Mouse (Mus musculus) retina, adult 2 months (tissue): ENCODE results near the gene Sh3bp5.

Experiments
- DNase-seq: peaks from one replicate; pipeline ENCODE4 v3.0.0-alpha.2; 2012; ENCODE audit warnings: low read depth, low spot score

The Sh3bp5 gene

GRCm38 (mm10) chr14:31345367-31345766 is 90.5 kb downstream of the Sh3bp5 start:
- no peak for DNase-seq

- no peak for DNase-seq
Measured at GRCm38 (mm10) chr14:31343241-31343640, 92.6 kb downstream of the Sh3bp5 start.

GRCm38 (mm10) chr14:31337947-31338346 is 97.9 kb downstream of the Sh3bp5 start:
- DNase-seq, result no peak

DNA sequence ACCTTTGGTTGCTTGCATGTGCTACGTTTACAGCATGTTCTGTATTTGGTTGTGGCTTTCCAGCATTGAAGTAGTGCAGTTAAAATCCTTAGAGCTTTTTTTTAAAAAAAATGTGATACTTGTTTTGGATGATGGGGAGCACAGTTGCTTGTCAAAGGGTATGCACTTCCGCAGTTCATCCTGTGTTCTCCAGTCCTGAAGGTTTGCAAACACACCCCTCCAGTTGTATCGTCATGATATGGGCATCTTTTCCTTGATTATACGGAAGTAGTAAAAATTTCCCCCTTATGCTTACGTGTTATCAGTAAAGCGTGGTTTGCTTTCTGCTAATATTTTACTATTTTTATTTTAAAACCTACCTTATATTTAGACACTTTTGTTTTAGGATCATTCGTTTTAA is 98.5 kb downstream of the Sh3bp5 start:
- no peak for DNase-seq

GRCm38 (mm10) chr14:31336369-31337155 is 99.3 kb downstream of the Sh3bp5 start, which contains the start of gene Capn7:
Capn7 (plus strand) TSS chr14:31336638.
- peak; percentile 98 for DNase-seq

DNA sequence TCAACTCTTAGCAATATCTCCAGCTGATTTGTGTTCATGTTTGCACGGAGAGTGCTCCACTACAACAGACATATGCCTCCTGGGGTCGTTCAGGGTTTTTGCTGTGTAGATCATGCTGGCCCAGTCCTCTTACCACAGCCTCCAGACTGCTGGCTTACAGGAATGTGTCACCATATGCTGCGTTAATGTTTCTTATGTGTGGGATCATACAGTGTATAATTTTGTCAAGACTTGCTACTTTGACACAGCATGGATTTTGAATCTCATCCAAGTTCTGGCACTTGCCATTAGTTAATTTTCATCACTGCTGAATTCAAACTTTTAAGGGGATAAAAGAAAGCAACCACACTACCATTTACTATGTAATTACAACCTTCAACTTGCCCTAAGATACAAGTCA is 100.1 kb downstream of the Sh3bp5 start:
- no peak for DNase-seq

DNA sequence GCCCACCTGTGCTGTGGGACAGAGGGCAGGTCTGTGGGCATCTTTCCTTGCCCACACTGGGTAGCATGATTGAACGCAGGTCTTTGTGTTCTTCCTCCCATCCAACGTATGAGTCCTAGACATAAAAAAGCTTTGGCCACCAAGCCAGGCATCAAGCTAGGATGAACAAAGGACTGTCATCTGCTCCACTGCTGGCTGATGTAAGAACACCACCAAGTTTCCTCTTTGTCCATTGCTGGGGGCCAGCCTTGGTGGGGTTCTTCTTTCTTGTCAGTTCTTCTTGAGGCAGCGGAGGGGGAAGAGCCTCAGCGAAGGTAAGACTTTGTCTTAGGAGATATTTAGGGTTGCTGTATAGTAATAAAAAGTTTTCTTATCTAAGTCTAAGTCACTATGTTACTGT is 104.9 kb downstream of the Sh3bp5 start:
- no peak for DNase-seq

- no peak for DNase-seq
Measured at GRCm38 (mm10) chr14:31329741-31330140, 106.1 kb downstream of the Sh3bp5 start.

- no peak for DNase-seq
Measured at GRCm38 (mm10) chr14:31327681-31328080, 108.2 kb downstream of the Sh3bp5 start.

GRCm38 (mm10) chr14:31327196-31327595 is 108.7 kb downstream of the Sh3bp5 start:
- no peak for DNase-seq

DNA sequence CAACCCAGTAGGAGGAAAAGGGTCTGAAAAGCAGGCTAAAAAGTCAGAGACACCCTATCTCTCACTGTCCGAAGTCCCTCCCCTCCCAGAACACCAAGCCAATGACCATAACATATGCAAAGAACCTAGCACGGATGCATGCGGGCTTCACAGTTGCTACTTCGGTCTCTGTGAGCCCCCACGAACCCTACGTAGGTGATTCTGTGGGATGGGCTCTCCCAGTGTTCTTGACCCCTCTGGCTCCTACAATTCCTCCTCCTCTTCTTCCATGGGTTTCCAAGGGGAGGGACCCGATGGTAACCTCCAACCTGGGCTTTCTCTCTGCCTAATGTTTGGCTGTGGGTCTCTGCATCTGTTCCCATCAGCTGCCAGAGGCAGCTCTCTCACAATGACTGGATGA is 109.1 kb downstream of the Sh3bp5 start:
- no peak for DNase-seq

DNA sequence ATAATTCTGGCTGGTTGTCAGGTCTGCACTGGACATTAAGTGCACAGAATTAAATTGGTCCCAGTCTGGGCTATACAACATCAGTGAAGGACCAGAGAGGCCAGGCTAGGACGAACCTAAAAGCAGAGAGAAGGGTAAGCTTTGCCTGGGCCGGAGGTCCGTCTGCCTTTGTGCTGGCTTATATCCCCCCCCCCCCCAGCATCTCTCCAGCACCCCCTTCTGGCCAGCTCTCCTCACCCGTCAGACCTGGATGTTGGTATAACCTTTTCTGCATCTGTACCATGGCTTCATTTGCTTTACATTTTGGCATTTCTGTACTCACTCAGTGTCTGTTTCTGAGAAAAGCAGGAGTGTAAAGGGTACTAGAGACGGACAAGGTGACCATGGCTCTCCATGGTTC is 110.3 kb downstream of the Sh3bp5 start:
- no peak for DNase-seq

DNA sequence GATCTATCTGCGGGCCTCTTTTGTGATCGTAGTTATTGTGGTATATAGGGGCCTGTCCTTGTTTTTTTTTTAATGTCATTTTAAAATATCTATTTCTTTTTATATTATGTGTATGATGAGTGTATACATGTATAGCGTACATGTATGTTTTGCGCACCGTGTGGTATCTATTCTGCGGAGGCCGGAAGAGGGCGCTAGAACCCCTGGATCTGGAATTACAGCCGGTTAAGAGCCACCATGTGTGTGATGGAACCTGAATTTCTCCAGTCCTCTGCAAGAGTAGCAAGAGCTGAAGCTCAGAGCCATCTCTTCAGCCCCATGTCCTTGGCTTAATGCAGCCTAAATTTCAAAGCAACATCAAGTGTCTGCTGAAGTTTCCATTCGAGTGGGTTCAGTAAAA is 111.0 kb downstream of the Sh3bp5 start:
- DNase-seq, result no peak

DNA sequence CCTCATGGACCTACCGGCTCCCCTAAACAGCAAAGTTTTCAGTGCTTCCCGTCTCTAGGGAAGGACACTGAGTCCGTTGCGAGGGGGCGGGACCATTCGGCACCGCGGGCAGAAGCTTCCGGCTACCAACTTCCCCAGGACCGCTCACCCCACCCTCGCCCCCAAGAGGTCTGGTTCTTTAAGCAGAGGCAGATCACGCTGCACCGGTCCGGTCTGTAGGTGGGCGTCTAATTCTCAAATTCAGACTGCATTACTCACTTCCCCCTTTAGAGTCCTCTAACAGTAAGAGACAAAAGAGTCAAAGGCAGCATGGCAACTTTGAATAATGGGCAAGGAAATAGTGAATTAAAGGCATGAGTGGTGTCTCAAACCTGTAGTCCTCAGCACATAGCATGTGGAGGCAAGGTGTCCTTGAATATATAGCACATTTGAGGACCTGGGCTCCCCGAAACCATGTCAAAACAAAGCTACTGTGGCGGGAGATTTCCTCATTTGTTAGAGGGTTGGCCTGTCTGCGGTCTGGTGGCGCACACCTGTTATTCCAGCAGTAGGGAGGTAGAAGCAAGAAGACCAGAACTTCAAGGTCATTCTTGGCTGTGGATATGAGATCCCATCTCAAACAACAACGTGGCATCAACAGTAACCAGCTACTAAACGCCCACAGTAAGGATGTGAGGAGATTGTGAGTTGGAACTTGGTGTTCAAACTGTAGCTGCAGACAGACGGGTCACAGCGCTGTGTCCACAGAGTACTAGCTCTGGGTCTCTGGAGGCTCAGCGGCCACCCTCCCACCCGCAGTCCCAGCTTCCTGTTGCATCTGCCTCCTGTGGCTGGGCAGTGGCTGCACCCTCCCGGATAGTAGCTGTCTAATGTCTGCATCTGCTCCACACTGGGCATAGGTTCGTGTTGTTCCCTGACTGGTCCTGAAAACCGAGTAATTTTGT is 111.8 kb downstream of the Sh3bp5 start, which contains the start of gene Dnah1:
Gene Dnah1, minus strand, starts transcription at position 48 of the 944 bp plus-strand sequence.
- DNase-seq, result no peak

DNA sequence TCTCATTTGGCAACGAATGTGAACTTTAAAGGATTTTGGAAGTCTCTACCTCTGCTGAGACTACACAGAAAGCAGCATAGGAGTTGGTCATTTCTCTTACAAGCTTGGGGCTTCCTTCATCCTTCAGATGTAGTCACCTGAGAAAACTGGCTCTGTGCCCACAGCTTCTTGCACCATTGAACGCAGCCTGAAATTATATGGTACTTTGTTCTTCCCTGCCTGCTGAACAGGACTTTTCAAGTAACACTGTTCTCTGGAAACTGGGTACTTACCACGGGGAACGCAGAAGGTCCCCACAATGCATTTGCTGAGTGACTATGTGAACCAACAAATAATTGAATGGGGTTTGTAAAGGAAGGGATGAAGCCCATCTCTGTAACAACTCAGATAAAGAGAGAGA is 112.7 kb downstream of the Sh3bp5 start:
- no peak for DNase-seq

GRCm38 (mm10) chr14:31322191-31322590 is 113.7 kb downstream of the Sh3bp5 start:
- DNase-seq, result no peak

DNA sequence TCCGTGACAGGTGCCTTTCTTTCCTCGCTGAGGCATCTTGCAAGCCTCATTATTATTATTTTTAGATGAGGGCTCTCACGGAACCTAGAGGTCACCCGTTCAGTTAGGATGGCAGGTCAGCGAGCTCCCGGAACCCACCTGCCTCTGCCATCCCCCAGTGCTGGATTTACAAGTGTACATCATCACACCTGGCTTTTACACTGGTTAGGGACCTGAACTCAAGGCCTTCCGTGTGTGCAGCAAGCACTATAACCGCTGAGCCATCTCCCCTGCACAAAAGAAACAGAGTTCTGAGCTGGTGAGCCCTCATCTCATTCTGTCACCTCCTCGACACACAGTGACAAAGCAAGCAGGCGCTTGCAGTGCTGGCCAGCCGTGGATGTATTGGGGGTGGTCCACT is 114.7 kb downstream of the Sh3bp5 start:
- no peak for DNase-seq

DNA sequence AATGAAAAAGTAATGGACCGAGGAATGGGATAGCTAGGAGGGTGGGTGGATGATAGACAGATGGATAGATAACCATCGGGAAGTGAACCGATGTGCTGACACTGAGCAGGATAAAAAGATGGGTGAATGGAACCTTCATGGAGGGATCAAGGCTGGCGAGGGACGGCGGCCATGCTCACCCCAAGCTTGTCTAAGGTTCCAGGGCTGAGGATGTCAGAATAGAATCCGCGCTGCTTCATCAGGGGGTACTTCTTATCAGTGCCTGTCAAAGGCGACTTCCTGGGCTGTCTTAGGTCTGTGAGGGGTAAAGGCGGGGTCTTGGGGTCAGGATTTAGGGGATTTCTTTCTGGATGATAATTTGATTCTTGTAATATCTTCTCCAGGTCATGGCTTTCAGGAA is 116.3 kb downstream of the Sh3bp5 start:
- DNase-seq, result no peak

- no peak for DNase-seq
Measured at GRCm38 (mm10) chr14:31317754-31318153, 118.1 kb downstream of the Sh3bp5 start.

- DNase-seq, result no peak
Measured at GRCm38 (mm10) chr14:31316613-31317012, 119.3 kb downstream of the Sh3bp5 start.

GRCm38 (mm10) chr14:31313192-31313591 is 122.7 kb downstream of the Sh3bp5 start:
- no peak for DNase-seq
